Mouse (Mus musculus) kidney, embryonic 16.5 days (tissue): ENCODE data around the gene Tbk1. TPM values are rescaled to one million over a fixed set of nuclear protein-coding genes. Genes with fewer than 3 reads are reported as not detected.
A peak's percentile ranks its signal among the peaks of the same experiment; 100 is the strongest.

Source experiments
- ATAC-seq: fragments of 200-750 bp; cut with Nextera tagmentation; 2 replicates; pipeline ENCODE4 v1.8.0; 2017; ENCODE audit warnings: moderate TSS enrichment; ENCODE audit not compliant: low FRiP score, low TSS enrichment
- H3K27ac ChIP-seq: fragments of 300-500 bp; sonication (generic); 2 replicates; pipeline ENCODE4 v1.5.1; 2014; ENCODE audit warnings: low read length
- H3K27me3 ChIP-seq: fragments of 300-500 bp; sonication (generic); 2 replicates; pipeline ENCODE4 v1.6.1; 2014; ENCODE audit warnings: low read length, control low read depth, mixed read lengths; ENCODE audit not compliant: insufficient read depth
- H3K36me3 ChIP-seq: fragments of 300-500 bp; sonication (generic); 2 replicates; pipeline ENCODE4 v1.6.1; 2014; ENCODE audit warnings: low read length, control low read depth, mixed read lengths; ENCODE audit not compliant: insufficient read depth
- H3K4me1 ChIP-seq: fragments of 300-500 bp; sonication (generic); 2 replicates; pipeline ENCODE4 v1.6.1; 2014; ENCODE audit warnings: low read length, control low read depth, mixed read lengths; ENCODE audit not compliant: insufficient read depth
- H3K4me2 ChIP-seq: fragments of 300-500 bp; sonication (generic); replicated peaks from 2 replicates; pipeline ENCODE4 v1.6.1; 2014; ENCODE audit warnings: low read depth, low read length
- H3K4me3 ChIP-seq: fragments of 300-500 bp; sonication (generic); 2 replicates; pipeline ENCODE4 v1.5.1; 2014; ENCODE audit warnings: mild to moderate bottlenecking, low read length
- H3K9ac ChIP-seq: fragments of 300-500 bp; sonication (generic); replicated peaks from 2 replicates; pipeline ENCODE4 v1.6.1; 2014; ENCODE audit warnings: low read length
- H3K9me3 ChIP-seq: fragments of 300-500 bp; sonication (generic); 2 replicates; pipeline ENCODE4 v1.6.1; 2016; ENCODE audit warnings: low read length, control low read depth
- WGBS: fragments of 180-500 bp; shearing (Covaris S2); extraction: QIAGEN DNeasy Blood & Tissue Kit; methylation state at CpG from one replicate; pipeline ENCODE4 v1.1.7; 2014; 5-methylcytosine and 5-hydroxymethylcytosine counted together
- polyA plus RNA-seq: library from polyadenylated mRNA; unstranded; fragments of >200 nt; fragmentation: Nextera tagmentation; extraction: Ambion mirVana; gene quantifications from 2 replicates; pipeline ENCODE4 v1.2.1, GENCODE M21; 2015

Tbk1 gene
- polyA plus RNA-seq, 1 experiment from 2014 or later, result 34.2 TPM

DNA sequence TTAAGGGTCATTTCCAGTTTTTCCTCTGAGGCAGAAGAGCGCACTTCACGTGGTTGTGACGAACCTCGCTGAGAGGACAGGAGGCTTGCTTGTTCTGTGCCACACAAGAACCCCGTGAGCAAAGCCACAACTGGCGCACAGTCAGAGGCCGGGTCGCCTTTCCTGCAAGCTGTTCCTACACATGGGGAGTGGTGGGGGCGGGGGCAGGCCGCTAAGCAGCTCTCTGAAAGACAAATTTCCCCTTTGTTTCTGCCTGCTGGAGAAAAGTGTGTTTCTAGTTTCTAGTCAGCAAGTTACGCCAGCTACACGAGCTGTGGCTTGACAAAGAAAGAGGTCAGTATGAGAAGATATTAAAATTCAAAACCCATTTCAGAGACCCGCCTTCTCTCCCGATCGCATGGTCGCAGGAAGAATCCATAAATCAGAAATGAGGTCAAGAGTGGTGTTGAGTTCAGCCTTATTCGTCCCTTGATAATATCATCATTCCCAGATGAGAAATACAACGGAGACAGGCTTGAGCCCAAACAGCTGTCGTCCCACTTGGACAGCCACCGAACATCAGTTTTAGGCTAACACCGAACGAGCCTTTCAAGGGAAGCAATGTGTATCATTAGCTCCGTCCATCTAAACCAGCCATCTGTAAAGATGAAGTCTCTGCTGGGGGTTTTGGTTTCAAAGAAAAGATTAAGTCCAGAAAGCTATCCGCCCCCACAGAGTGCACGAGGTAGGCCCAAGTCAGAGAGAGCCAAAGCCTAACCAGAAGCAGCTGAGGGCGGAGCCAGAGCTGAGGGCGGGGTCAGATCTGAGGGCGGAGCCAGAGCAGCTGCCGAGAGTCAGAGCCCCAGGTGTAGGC lies 79.6 kb downstream of the Tbk1 start:
- Histone ChIP-seq H3K9me3 (no peaks in the 10 kb centered on the region), H3K27ac (peak overlapping the region; percentile 77), H3K4me3 (no peak overlapping the region), H3K27me3 (no peaks in the 10 kb centered on the region), H3K9ac (peak overlapping the region; percentile 31), H3K36me3 (no peaks in the 10 kb centered on the region), H3K4me1 (peaks cover 43% of the 10 kb centered on the region), H3K4me2 (peak overlapping the region; percentile 24; the same call in 1 of the 2 replicates)
- WGBS, result 19% methylated on average over 29 of the region's 29 CpGs
- peak; percentile 84 for ATAC-seq

- WGBS, result 68% methylated on average over 7 of the region's 7 CpGs
These were observed 80.7 kb downstream of the Tbk1 start for GRCm38 (mm10) chr10:121505929-121506328.

DNA sequence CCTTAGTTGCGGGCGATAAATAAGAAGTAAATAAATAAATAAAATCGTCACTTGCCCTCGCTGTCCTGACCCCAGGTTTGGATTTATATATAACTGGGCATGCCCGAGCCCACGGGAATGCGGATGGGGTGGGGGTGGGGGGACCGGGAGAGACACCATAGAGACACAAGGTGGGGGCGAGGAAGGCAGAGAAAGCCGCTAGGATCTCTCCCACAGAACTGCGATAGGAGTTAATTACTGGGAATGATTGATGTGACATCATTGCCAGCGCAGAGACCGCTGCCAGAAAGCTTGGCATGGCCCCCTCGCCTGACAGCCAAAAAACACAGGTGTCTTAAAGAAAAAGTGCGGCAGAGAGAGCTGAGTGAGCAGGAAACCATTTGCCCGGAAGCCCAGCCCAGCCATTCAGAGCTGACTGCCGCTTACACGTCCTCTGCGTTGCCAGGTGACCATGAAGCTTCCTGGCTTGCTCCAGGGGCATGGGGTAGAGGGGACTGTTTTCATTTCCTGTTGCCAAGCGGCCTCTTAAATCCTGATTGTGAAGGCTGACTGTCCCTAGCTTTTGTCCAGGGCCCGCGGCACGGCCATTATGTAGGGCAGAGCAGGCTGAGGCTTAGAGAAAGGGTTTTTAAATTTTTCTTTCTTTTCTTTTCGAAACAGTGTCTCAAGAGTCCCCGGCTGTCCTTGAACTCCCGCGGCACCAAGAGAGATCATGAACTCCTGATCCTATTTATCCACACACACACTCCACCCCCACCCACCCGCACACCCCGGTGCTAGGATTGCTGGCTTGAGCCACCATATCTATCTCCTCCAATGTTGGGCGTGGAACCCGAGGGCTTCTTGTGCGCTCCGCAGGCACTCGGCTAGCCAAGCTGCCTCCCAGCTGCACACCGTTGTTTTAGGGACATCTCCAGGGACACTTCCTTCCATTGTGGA lies 81.3 kb downstream of the Tbk1 start:
- no peaks in the 10 kb centered on the region for H3K27me3 ChIP-seq
- H3K27ac ChIP-seq, result peak overlapping the region; percentile 71
- peaks cover 39% of the 10 kb centered on the region for H3K4me1 ChIP-seq
- peak overlapping the region; percentile 74 for H3K4me2 ChIP-seq
- H3K9ac ChIP-seq, result peak overlapping the region; percentile 66
- H3K9me3 ChIP-seq, result no peaks in the 10 kb centered on the region
- peak; percentile 71 for ATAC-seq
- H3K4me3 ChIP-seq, result peak overlapping the region; percentile 46
- 25% methylated on average over 35 of the region's 35 CpGs for WGBS
- H3K36me3 ChIP-seq, result no peaks in the 10 kb centered on the region

More at GRCm38 (mm10) chr10:121505929-121506328, 80.7 kb downstream of the Tbk1 start:
- H3K9ac ChIP-seq, result peak overlapping the region; percentile 66; the same call in 1 of the 2 replicates
- no peaks in the 10 kb centered on the region for H3K9me3 ChIP-seq
- peak overlapping the region; percentile 74; the same call in 1 of the 2 replicates for H3K4me2 ChIP-seq
- H3K4me3 ChIP-seq, result no peak overlapping the region
- ATAC-seq, result no peak
- H3K4me1 ChIP-seq, result peaks cover 43% of the 10 kb centered on the region
- no peaks in the 10 kb centered on the region for H3K36me3 ChIP-seq
- peak overlapping the region; percentile 77 for H3K27ac ChIP-seq
- H3K27me3 ChIP-seq, result no peaks in the 10 kb centered on the region

- no peak for ATAC-seq
These were observed 85.4 kb downstream of the Tbk1 start for GRCm38 (mm10) chr10:121501160-121501559.

DNA sequence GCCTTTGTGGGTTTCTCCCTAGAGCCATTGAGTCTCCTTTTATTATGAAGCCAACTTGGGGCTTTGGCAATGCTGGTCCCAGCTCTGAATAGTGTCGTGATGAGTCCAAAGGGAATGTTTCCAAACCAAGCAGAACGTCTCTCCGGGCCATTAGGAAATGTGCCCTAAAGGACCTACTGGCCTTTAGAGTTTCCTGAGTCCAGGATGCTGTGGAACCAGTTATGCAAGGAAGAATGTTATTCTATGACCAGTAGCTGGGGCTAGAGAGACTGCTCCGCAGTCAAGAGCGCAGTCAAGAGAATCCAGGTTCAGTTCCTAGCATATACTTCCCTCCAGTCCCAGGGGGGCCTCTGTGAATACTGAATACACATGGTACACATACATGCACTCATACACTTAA lies 86.6 kb downstream of the Tbk1 start:
- no peak for ATAC-seq
- Histone ChIP-seq H3K27me3 (no peaks in the 10 kb centered on the region), H3K4me1 (peaks cover 21% of the 10 kb centered on the region), H3K4me3 (no peak overlapping the region), H3K4me2 (no peak overlapping the region), H3K9me3 (no peaks in the 10 kb centered on the region), H3K36me3 (no peaks in the 10 kb centered on the region), H3K27ac (no peak overlapping the region), H3K9ac (no peak overlapping the region)
- 39% methylated on average over 5 of the region's 5 CpGs for WGBS

More at GRCm38 (mm10) chr10:121501160-121501559, 85.4 kb downstream of the Tbk1 start:
- 79% methylated on average over 5 of the region's 5 CpGs for WGBS
- Histone ChIP-seq H3K9me3 (no peaks in the 10 kb centered on the region), H3K27ac (no peak overlapping the region), H3K4me2 (no peak overlapping the region), H3K4me1 (peaks cover 31% of the 10 kb centered on the region), H3K36me3 (no peaks in the 10 kb centered on the region), H3K9ac (no peak overlapping the region), H3K27me3 (no peaks in the 10 kb centered on the region), H3K4me3 (no peak overlapping the region)

- Histone ChIP-seq H3K9ac (no peak overlapping the region), H3K9me3 (no peaks in the 10 kb centered on the region), H3K4me1 (peaks cover 14% of the 10 kb centered on the region; the same call in 1 of the 2 replicates), H3K4me2 (no peak overlapping the region), H3K36me3 (no peaks in the 10 kb centered on the region), H3K27ac (no peak overlapping the region), H3K27me3 (no peaks in the 10 kb centered on the region), H3K4me3 (no peak overlapping the region)
- 54% methylated on average over 2 of the region's 2 CpGs for whole genome bisulfite sequencing
- no peak for ATAC-seq
These were observed 87.5 kb downstream of the Tbk1 start for GRCm38 (mm10) chr10:121499063-121499462.

DNA sequence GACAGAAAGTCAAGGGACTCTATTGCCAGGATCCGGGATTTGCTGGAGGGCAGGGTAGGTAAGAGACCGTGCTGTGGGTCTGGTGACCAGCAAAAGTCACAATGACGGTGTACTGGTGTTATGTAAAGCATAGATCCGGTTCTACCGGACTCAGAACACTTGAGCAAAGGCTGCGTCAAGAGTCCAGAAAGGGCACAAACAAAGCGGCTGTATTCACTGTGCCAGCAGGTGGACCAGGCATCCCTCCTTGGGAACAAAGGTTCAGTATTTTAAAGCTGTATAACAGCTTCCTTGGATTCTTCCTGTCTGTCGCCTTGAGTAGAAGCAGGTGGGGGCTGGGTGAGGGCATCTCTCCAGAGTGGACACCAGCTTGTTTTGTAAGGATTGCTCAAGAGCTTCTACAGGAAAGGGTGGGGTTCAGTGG lies 88.1 kb downstream of the Tbk1 start:
- Histone ChIP-seq H3K4me1 (peaks cover 14% of the 10 kb centered on the region; the same call in 1 of the 2 replicates), H3K27me3 (no peaks in the 10 kb centered on the region), H3K27ac (peak overlapping the region; percentile 79), H3K36me3 (no peaks in the 10 kb centered on the region), H3K4me3 (no peak overlapping the region), H3K9me3 (no peaks in the 10 kb centered on the region), H3K4me2 (no peak overlapping the region), H3K9ac (0 out of 2 replicates have a peak overlapping the region, but pooled peaks have one; percentile 9)
- ATAC-seq, result 0 out of 2 replicates have a peak, but pooled peaks have one; percentile 8
- 63% methylated on average over 8 of the region's 8 CpGs for WGBS

GRCm38 (mm10) chr10:121497968-121498367 lies 88.6 kb downstream of the Tbk1 start:
- no peak for ATAC-seq
- 64% methylated on average over 7 of the region's 7 CpGs for WGBS
- Histone ChIP-seq H3K27me3 (no peaks in the 10 kb centered on the region), H3K9me3 (no peaks in the 10 kb centered on the region), H3K36me3 (no peaks in the 10 kb centered on the region), H3K9ac (no peak overlapping the region), H3K4me1 (peaks cover 14% of the 10 kb centered on the region; the same call in 1 of the 2 replicates), H3K4me3 (no peak overlapping the region), H3K4me2 (no peak overlapping the region), H3K27ac (peak overlapping the region; percentile 79)

DNA sequence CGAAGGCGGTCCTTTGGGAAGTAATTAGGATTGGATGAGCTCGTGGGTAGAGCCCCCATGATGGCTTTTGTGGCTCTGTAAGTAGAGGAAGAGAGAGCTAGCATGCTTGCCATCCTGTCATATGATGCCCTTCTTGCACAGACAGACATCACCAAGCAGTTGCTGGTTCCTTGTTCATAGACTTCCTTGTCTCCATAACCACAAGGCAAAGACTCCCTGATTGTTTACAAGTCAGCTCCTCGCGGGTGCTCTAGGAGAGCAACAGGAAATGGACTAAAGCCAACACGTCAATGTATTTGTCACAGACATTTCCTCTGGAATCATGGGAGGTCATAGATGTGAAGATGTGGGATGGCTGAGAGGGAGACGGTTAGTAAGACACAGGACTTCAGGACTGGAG lies 90.0 kb downstream of the Tbk1 start:
- no peaks in the 10 kb centered on the region for H3K27me3 ChIP-seq
- no peak for ATAC-seq

More for the DNA sequence above, 90.0 kb downstream of the Tbk1 start:
- Histone ChIP-seq H3K9ac (no peak overlapping the region), H3K27ac (no peak overlapping the region), H3K9me3 (no peaks in the 10 kb centered on the region), H3K4me2 (no peak overlapping the region), H3K4me1 (peaks cover 14% of the 10 kb centered on the region; the same call in 1 of the 2 replicates), H3K36me3 (no peaks in the 10 kb centered on the region), H3K4me3 (no peak overlapping the region)
- 50% methylated on average over 7 of the region's 7 CpGs for WGBS
